Mouse (Mus musculus) heart, adult 2 months (tissue): Measurements from ENCODE around the gene Msrb3. TPM values are rescaled to one million over a fixed set of nuclear protein-coding genes. Genes with fewer than 3 reads are reported as not detected.

Experiments
- DNase-seq, 2 experiments: peaks; one replicate each; pipeline ENCODE4 v3.0.0; 2021
- H3K27ac ChIP-seq: fragments of 200-600 bp; 2 replicates; pipeline ENCODE4 v1.8.1; 2022
- H3K27me3 ChIP-seq: fragments of 200-500 bp; 2 replicates; pipeline ENCODE4 v1.6.1; 2012; ENCODE audit warnings: mild to moderate bottlenecking, low read length, inconsistent platforms, mixed read lengths; ENCODE audit not compliant: control insufficient read depth, insufficient read depth
- H3K36me3 ChIP-seq: fragments of 200-500 bp; 2 replicates; pipeline ENCODE4 v1.6.1; 2012; ENCODE audit warnings: low read length, inconsistent platforms; ENCODE audit not compliant: control insufficient read depth, insufficient read depth
- H3K4me1 ChIP-seq: fragments of 200-500 bp; 2 replicates; pipeline ENCODE4 v1.6.1; 2011; ENCODE audit warnings: low read length; ENCODE audit not compliant: control insufficient read depth, insufficient read depth
- H3K4me3 ChIP-seq: fragments of 200-600 bp; 2 replicates; pipeline ENCODE4 v1.8.1; 2022
- H3K79me2 ChIP-seq: fragments of 200-500 bp; replicated peaks from 2 replicates; pipeline ENCODE4 v1.6.1; 2012; ENCODE audit warnings: mild to moderate bottlenecking, inconsistent platforms, low read length, moderate library complexity, mixed read lengths; ENCODE audit not compliant: control insufficient read depth, insufficient read depth
- H3K9ac ChIP-seq: fragments of 200-500 bp; 2 replicates; pipeline ENCODE4 v1.6.1; 2012; ENCODE audit warnings: low read depth, mild to moderate bottlenecking, control low read depth, inconsistent platforms, low read length, mixed read lengths
- CTCF ChIP-seq: fragments of 200-600 bp; IDR thresholded peaks from 2 replicates; pipeline ENCODE4 v1.8.1; 2022; ENCODE audit warnings: antibody characterized with exemption, mild to moderate bottlenecking, moderate library complexity
- EP300 ChIP-seq: fragments of 200-500 bp; IDR thresholded peaks from 2 replicates; pipeline ENCODE4 v1.6.1; 2011; ENCODE audit warnings: low read depth, low read length, control low read depth; ENCODE audit not compliant: insufficient read depth
- POLR2A ChIP-seq: fragments of 200-500 bp; IDR thresholded peaks from 2 replicates; pipeline ENCODE4 v1.6.1; 2011; ENCODE audit warnings: mild to moderate bottlenecking, low read depth, low read length, control low read depth; ENCODE audit not compliant: insufficient read depth
- WGBS: fragments of 180-500 bp; shearing (Covaris S2); methylation state at CpG from one replicate; pipeline ENCODE4 v1.1.7; 2018; 5-methylcytosine and 5-hydroxymethylcytosine counted together
- intact Hi-C: fragments of 180-260 bp; cut with DNase I; formaldehyde crosslinking; loops from one replicate; pipeline ENCODE4 v1.15.1; 2025
- polyA plus RNA-seq: library from polyadenylated mRNA; depleted of rRNA; stranded (reverse); fragments of >200 nt; gene quantifications from 2 replicates; pipeline ENCODE4 v1.2.3, GENCODE M21; 2012
- total RNA-seq, 2 experiments: library from RNA; stranded (reverse); gene quantifications; 2 replicates each; pipeline ENCODE4 v1.2.3; 2021

Msrb3 gene
- total and polyA plus RNA-seq, 3 experiments, result 53.5 to 92.5 (median 88.7) TPM

DNA sequence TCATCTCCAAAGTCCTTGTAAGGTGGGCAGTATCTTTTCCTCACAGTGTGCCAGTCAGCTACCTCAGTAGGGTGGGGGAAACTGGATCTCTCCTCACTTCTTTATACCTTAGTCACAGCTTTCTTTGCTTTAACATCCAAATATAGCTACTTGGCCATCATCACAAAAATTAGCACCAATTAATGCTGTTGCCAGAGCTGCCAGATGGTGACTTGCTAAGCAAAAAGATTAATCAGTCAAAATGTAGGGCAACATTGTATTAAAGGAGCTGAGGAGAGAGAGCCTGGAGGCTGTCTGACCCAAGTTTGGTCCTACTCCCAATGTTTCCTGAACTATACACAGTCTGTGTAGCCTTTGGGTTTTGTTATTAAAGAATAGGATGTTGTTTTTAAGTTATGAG, 65.1 kb downstream of the Msrb3 start:
- no peak for TF ChIP-seq EP300
- TF ChIP-seq CTCF, result no peak
- TF ChIP-seq POLR2A, result no peak
- intact Hi-C loops, result no loop called here

GRCm38 (mm10) chr10:120827761-120828160, 71.1 kb downstream of the Msrb3 start:
- no peaks in the 10 kb centered on the region for H3K4me1 ChIP-seq
- no peaks in the 10 kb centered on the region for H3K79me2 ChIP-seq
- H3K27ac ChIP-seq, result no peak overlapping the region
- intact Hi-C loops, result no loop called here
- no peak for DNase-seq
- no peak for TF ChIP-seq CTCF
- TF ChIP-seq POLR2A, result no peak
- no peak for TF ChIP-seq EP300
- H3K4me3 ChIP-seq, result no peak overlapping the region
- H3K27me3 ChIP-seq, result no peaks in the 10 kb centered on the region
- H3K9ac ChIP-seq, result no peak overlapping the region
- H3K36me3 ChIP-seq, result no peaks in the 10 kb centered on the region
- WGBS, result 93% methylated on average over 12 of the region's 12 CpGs

More for the DNA sequence above, 65.1 kb downstream of the Msrb3 start:
- Histone ChIP-seq H3K9ac (no peak overlapping the region), H3K4me3 (no peak overlapping the region), H3K4me1 (no peaks in the 10 kb centered on the region), H3K79me2 (no peaks in the 10 kb centered on the region), H3K27ac (no peak overlapping the region), H3K27me3 (no peaks in the 10 kb centered on the region), H3K36me3 (no peaks in the 10 kb centered on the region)
- DNase-seq, result no peak

- Histone ChIP-seq H3K36me3 (no peaks in the 10 kb centered on the region), H3K79me2 (no peaks in the 10 kb centered on the region), H3K27me3 (no peaks in the 10 kb centered on the region), H3K4me1 (no peaks in the 10 kb centered on the region), H3K27ac (no peak overlapping the region), H3K9ac (no peak overlapping the region), H3K4me3 (no peak overlapping the region)
- TF ChIP-seq POLR2A, result no peak
- WGBS, result 67% methylated on average over 27 of the region's 27 CpGs
- intact Hi-C loops, result no loop called here
- DNase-seq, result no peak
Measured at GRCm38 (mm10) chr10:120826795-120827669, 71.9 kb downstream of the Msrb3 start.

- Histone ChIP-seq H3K36me3 (no peaks in the 10 kb centered on the region), H3K79me2 (no peaks in the 10 kb centered on the region), H3K4me3 (no peak overlapping the region), H3K27ac (no peak overlapping the region), H3K27me3 (no peaks in the 10 kb centered on the region), H3K9ac (no peak overlapping the region), H3K4me1 (no peaks in the 10 kb centered on the region)
- WGBS, result 80% methylated on average over 7 of the region's 7 CpGs
- no peak for DNase-seq
- intact Hi-C loops, result no loop called here
- no peak for TF ChIP-seq EP300
- no peak for TF ChIP-seq POLR2A
- no peak for TF ChIP-seq CTCF
Measured at GRCm38 (mm10) chr10:120826381-120826780, 72.5 kb downstream of the Msrb3 start.

DNA sequence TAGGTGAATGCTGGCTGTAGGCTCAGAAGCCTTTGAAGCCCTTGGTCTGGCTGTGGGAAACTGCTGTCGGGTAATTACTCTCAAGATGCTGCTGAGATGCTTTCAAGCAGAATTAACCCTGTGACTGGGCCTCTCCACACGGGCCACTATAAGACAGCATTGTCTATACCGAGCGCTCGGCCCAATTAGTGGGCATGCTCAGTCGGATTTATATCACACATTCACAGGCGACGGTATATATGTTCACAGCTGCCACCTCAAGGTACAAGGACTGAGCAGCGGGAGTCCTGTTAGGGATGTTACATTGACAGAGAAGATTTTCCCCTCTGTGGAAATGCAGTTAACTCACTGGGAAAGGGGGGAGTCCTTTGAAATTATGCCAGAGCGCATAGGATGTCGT, 73.3 kb downstream of the Msrb3 start:
- H3K79me2 ChIP-seq, result no peaks in the 10 kb centered on the region
- no peak overlapping the region for H3K27ac ChIP-seq
- WGBS, result 91% methylated on average over 11 of the region's 11 CpGs
- TF ChIP-seq EP300 (no peak), POLR2A (no peak), CTCF (no peak)
- intact Hi-C loops, result no loop called here
- H3K27me3 ChIP-seq, result no peaks in the 10 kb centered on the region
- no peak for DNase-seq
- H3K4me3 ChIP-seq, result no peak overlapping the region
- H3K36me3 ChIP-seq, result no peaks in the 10 kb centered on the region
- no peak overlapping the region for H3K9ac ChIP-seq
- no peaks in the 10 kb centered on the region for H3K4me1 ChIP-seq

- H3K9ac ChIP-seq, result no peak overlapping the region
- no peaks in the 10 kb centered on the region for H3K36me3 ChIP-seq
- H3K27ac ChIP-seq, result no peak overlapping the region
Measured at GRCm38 (mm10) chr10:120821491-120822358, 77.2 kb downstream of the Msrb3 start.

More at GRCm38 (mm10) chr10:120821491-120822358, 77.2 kb downstream of the Msrb3 start:
- 56% methylated on average over 20 of the region's 20 CpGs for WGBS
- no peak overlapping the region for H3K4me3 ChIP-seq
- intact Hi-C loops, result no loop called here
- H3K27me3 ChIP-seq, result no peaks in the 10 kb centered on the region
- DNase-seq, result no peak
- no peaks in the 10 kb centered on the region for H3K79me2 ChIP-seq
- no peak for TF ChIP-seq POLR2A
- no peak for TF ChIP-seq EP300
- no peak for TF ChIP-seq CTCF
- no peaks in the 10 kb centered on the region for H3K4me1 ChIP-seq
